Mouse (Mus musculus) heart, adult 2 months (tissue): ENCODE measurements around the gene Hsf2.

Source experiments
- CTCF ChIP-seq: fragments of 200-600 bp; IDR thresholded peaks from 2 replicates; pipeline ENCODE4 v1.8.1; 2022; ENCODE audit warnings: antibody characterized with exemption, mild to moderate bottlenecking, moderate library complexity
- EP300 ChIP-seq: fragments of 200-500 bp; IDR thresholded peaks from 2 replicates; pipeline ENCODE4 v1.6.1; 2011; ENCODE audit warnings: low read depth, low read length, control low read depth; ENCODE audit not compliant: insufficient read depth

DNA sequence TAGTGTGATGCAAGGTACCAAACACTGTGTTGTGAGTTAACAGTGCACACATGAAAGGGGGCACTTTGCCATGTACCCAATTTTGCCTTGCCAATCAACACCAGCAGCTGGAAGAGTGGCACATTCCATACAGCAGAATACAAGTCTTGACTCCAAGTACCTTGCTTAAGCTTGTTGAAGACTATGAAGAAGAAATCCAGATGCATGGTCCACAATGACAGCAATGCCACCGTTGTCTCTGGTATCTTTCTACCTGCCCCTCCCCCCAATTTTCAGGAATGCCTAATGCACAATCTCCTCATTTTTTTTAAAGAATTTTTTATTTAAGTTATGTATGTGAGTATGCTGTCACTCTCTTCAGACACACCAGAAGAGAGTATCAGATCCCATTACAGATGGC is 40.5 kb upstream of the Hsf2 start:
- no peak for TF ChIP-seq EP300
- TF ChIP-seq CTCF = no peak
